Mouse (Mus musculus): ENCODE results near the gene Cavin4. TPM values are rescaled to one million over a fixed set of nuclear protein-coding genes. Genes with fewer than 3 reads are reported as not detected.

Gene Cavin4
- total RNA-seq (2017) = not detected in 2 replicates

- ATAC-seq (replicated peaks; ENCODE audit: low read depth, poor library complexity, severe bottlenecking) = no peak
These were observed at the start of gene Cavin4 for GRCm38 (mm10) chr4:48663271-48663670. Gene Cavin4, plus strand, starts transcription at chr4:48663514.

- ATAC-seq (replicated peaks; ENCODE audit: low read depth, poor library complexity, severe bottlenecking) = no peak
These were observed 47.8 kb upstream of the Cavin4 start for GRCm38 (mm10) chr4:48615483-48615882.

GRCm38 (mm10) chr4:48617201-48617600, 46.1 kb upstream of the Cavin4 start:
- no peak for ATAC-seq (replicated peaks; ENCODE audit: low read depth, poor library complexity, severe bottlenecking)

GRCm38 (mm10) chr4:48620121-48620520, 43.2 kb upstream of the Cavin4 start:
- ATAC-seq (replicated peaks; ENCODE audit: low read depth, poor library complexity, severe bottlenecking) = no peak

GRCm38 (mm10) chr4:48622246-48622645, 41.1 kb upstream of the Cavin4 start:
- no peak for ATAC-seq (replicated peaks; ENCODE audit: low read depth, poor library complexity, severe bottlenecking)

GRCm38 (mm10) chr4:48622946-48623345, 40.4 kb upstream of the Cavin4 start:
- no peak for ATAC-seq (replicated peaks; ENCODE audit: low read depth, poor library complexity, severe bottlenecking)

- ATAC-seq (replicated peaks; ENCODE audit: low read depth, poor library complexity, severe bottlenecking) = no peak
These were observed 38.4 kb upstream of the Cavin4 start for GRCm38 (mm10) chr4:48624961-48625360.

- no peak for ATAC-seq (replicated peaks; ENCODE audit: low read depth, poor library complexity, severe bottlenecking)
These were observed 37.5 kb upstream of the Cavin4 start for GRCm38 (mm10) chr4:48625836-48626235.

GRCm38 (mm10) chr4:48629445-48629844, 33.9 kb upstream of the Cavin4 start:
- ATAC-seq (replicated peaks; ENCODE audit: low read depth, poor library complexity, severe bottlenecking) = no peak

GRCm38 (mm10) chr4:48633529-48633928, 29.8 kb upstream of the Cavin4 start:
- no peak for ATAC-seq (replicated peaks; ENCODE audit: low read depth, poor library complexity, severe bottlenecking)

- no peak for ATAC-seq (replicated peaks; ENCODE audit: low read depth, poor library complexity, severe bottlenecking)
These were observed 29.3 kb upstream of the Cavin4 start for GRCm38 (mm10) chr4:48634058-48634457.

- no peak for ATAC-seq (replicated peaks; ENCODE audit: low read depth, poor library complexity, severe bottlenecking)
These were observed 26.5 kb upstream of the Cavin4 start for GRCm38 (mm10) chr4:48636831-48637230.

GRCm38 (mm10) chr4:48638132-48638531, 25.2 kb upstream of the Cavin4 start:
- no peak for ATAC-seq (replicated peaks; ENCODE audit: low read depth, poor library complexity, severe bottlenecking)

- no peak for ATAC-seq (replicated peaks; ENCODE audit: low read depth, poor library complexity, severe bottlenecking)
These were observed 23.8 kb upstream of the Cavin4 start for GRCm38 (mm10) chr4:48639503-48639902.

- no peak for ATAC-seq (replicated peaks; ENCODE audit: low read depth, poor library complexity, severe bottlenecking)
These were observed 19.5 kb upstream of the Cavin4 start for GRCm38 (mm10) chr4:48643801-48644200.

- no peak for ATAC-seq (replicated peaks; ENCODE audit: low read depth, poor library complexity, severe bottlenecking)
These were observed 17.2 kb upstream of the Cavin4 start for GRCm38 (mm10) chr4:48646143-48646542.

- ATAC-seq (replicated peaks; ENCODE audit: low read depth, poor library complexity, severe bottlenecking) = no peak
These were observed 12.5 kb upstream of the Cavin4 start for GRCm38 (mm10) chr4:48650617-48651360.

GRCm38 (mm10) chr4:48654118-48654517, 9.2 kb upstream of the Cavin4 start:
- ATAC-seq (replicated peaks; ENCODE audit: low read depth, poor library complexity, severe bottlenecking) = no peak

GRCm38 (mm10) chr4:48656530-48656929, 6.8 kb upstream of the Cavin4 start:
- peak; percentile 50; the same call in 1 of the 2 replicates for ATAC-seq (replicated peaks; ENCODE audit: low read depth, poor library complexity, severe bottlenecking)

- 0 out of 2 replicates have a peak, but pooled peaks have one; percentile 22 for ATAC-seq (replicated peaks; ENCODE audit: low read depth, poor library complexity, severe bottlenecking)
These were observed 3.2 kb upstream of the Cavin4 start for GRCm38 (mm10) chr4:48660144-48660543.

- no peak for ATAC-seq (replicated peaks; ENCODE audit: low read depth, poor library complexity, severe bottlenecking)
These were observed 2.4 kb upstream of the Cavin4 start for GRCm38 (mm10) chr4:48660619-48661575.
